Mouse (Mus musculus) liver, postnatal 0 days (tissue): Measurements from ENCODE around the gene Map4k4. TPM values are rescaled to one million over a fixed set of nuclear protein-coding genes. Genes with fewer than 3 reads are reported as not detected.

ENCODE experiments used
- ATAC-seq: fragments of 200-750 bp; cut with Nextera tagmentation; 2 replicates; pipeline ENCODE4 v1.8.0; 2017; ENCODE audit warnings: mild to moderate bottlenecking, moderate library complexity
- DNase-seq: peaks from one replicate; pipeline ENCODE4 v3.0.0-alpha.2; 2016
- H3K27ac ChIP-seq: fragments of 300-500 bp; sonication (generic); 2 replicates; pipeline ENCODE4 v1.5.1; 2014; ENCODE audit warnings: antibody characterized with exemption, moderate library complexity, mild to moderate bottlenecking, low read depth
- H3K27me3 ChIP-seq: fragments of 300-500 bp; sonication (generic); 2 replicates; pipeline ENCODE4 v1.6.1; 2014; ENCODE audit warnings: low read length, control low read depth, mixed read lengths; ENCODE audit not compliant: insufficient read depth
- H3K36me3 ChIP-seq: fragments of 300-500 bp; sonication (generic); replicated peaks from 2 replicates; pipeline ENCODE4 v1.6.1; 2014; ENCODE audit warnings: mild to moderate bottlenecking, control low read depth, low read length, moderate library complexity, mixed read lengths; ENCODE audit not compliant: insufficient read depth
- H3K4me1 ChIP-seq: fragments of 300-500 bp; sonication (generic); 2 replicates; pipeline ENCODE4 v1.6.1; 2014; ENCODE audit warnings: antibody characterized with exemption, mild to moderate bottlenecking, control low read depth; ENCODE audit not compliant: insufficient read depth
- H3K4me2 ChIP-seq: fragments of 300-500 bp; sonication (generic); 2 replicates; pipeline ENCODE4 v1.6.1; 2014; ENCODE audit warnings: low read depth, mild to moderate bottlenecking, low read length, moderate library complexity, mixed read lengths
- H3K4me3 ChIP-seq: fragments of 300-500 bp; sonication (generic); 2 replicates; pipeline ENCODE4 v1.5.1; 2014; ENCODE audit warnings: low read depth, low read length
- H3K9ac ChIP-seq: fragments of 300-500 bp; sonication (generic); replicated peaks from 2 replicates; pipeline ENCODE4 v1.6.1; 2014; ENCODE audit warnings: mild to moderate bottlenecking, moderate library complexity
- H3K9me3 ChIP-seq: fragments of 300-500 bp; sonication (generic); 2 replicates; pipeline ENCODE4 v1.6.1; 2016; ENCODE audit warnings: mild to moderate bottlenecking, control low read depth, low read length, mixed read lengths
- CTCF ChIP-seq: sonication (generic); IDR thresholded peaks from 2 replicates; pipeline ENCODE4 v1.5.1; 2016; ENCODE audit warnings: antibody characterized with exemption, low read depth
- EP300 ChIP-seq: IDR thresholded peaks from 2 replicates; pipeline ENCODE4 v1.6.1; 2016; ENCODE audit warnings: antibody characterized with exemption, low read depth, mild to moderate bottlenecking
- WGBS: fragments of 180-500 bp; shearing (Covaris S2); extraction: QIAGEN DNeasy Blood & Tissue Kit; methylation state at CpG from one replicate; pipeline ENCODE4 v1.1.7; 2014; ENCODE audit not compliant: insufficient replicate concordance; 5-methylcytosine and 5-hydroxymethylcytosine counted together
- polyA plus RNA-seq: library from polyadenylated mRNA; unstranded; fragments of >200 nt; fragmentation: Nextera tagmentation; extraction: Ambion mirVana; gene quantifications from 2 replicates; pipeline ENCODE4 v1.2.1, GENCODE M21; 2015

Gene Map4k4
- polyA plus RNA-seq, 1 experiment from 2014 or later, result 4.2 TPM

DNA sequence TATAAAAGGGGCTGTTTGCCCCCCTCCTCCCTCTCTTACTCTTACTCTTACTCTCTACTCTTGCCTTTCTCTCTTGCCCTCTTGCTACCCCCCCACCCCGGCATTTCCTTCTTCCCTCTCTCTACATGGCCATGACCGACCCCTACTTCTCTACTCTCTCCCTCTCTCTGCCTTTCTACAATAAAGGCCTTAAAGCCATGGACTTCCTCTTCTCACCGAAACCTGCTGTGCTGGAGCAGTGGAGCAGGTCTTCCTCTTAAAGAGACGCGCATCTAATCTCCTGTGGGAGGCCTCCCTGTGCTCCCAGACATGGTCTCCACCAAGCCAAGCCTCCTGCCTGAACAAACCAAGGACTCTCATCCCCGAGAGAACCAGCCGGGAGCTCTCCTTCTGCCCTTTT is 154.3 kb downstream of the Map4k4 start:
- peaks cover 20% of the 10 kb centered on the region for H3K4me1 ChIP-seq
- H3K9me3 ChIP-seq, result no peaks in the 10 kb centered on the region
- H3K4me2 ChIP-seq, result no peak overlapping the region
- 48% methylated on average over 7 of the region's 7 CpGs for WGBS
- H3K4me3 ChIP-seq, result no peak overlapping the region
- H3K27me3 ChIP-seq, result no peaks in the 10 kb centered on the region
- DNase-seq (no peak), ATAC-seq (no peak)
- no peak overlapping the region for H3K9ac ChIP-seq
- TF ChIP-seq CTCF (no peak), EP300 (no peak)
- no peaks in the 10 kb centered on the region for H3K36me3 ChIP-seq
- H3K27ac ChIP-seq, result no peak overlapping the region

DNA sequence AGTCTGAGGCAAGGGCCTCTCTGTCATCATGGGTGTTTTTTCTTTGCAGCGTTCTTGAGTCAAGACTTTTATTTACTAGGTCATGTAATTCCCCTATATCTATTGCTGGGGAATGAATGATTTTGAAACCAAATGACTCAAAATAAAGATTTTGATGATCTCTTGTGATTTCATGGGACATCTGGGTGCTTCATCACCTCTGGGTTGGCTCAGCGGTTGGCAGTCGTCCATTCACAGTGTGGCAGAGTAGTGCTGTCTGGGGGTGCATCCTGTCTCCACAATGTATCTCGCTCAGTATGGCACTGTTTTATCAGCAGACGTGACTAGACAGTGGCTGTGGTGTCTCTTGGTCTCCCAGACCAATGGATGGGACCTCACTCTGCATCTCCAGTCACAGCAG is 155.2 kb downstream of the Map4k4 start:
- Histone ChIP-seq H3K4me3 (no peak overlapping the region), H3K4me1 (peaks cover 22% of the 10 kb centered on the region), H3K9ac (no peak overlapping the region), H3K4me2 (no peak overlapping the region), H3K9me3 (no peaks in the 10 kb centered on the region), H3K36me3 (no peaks in the 10 kb centered on the region), H3K27ac (no peak overlapping the region), H3K27me3 (no peaks in the 10 kb centered on the region)
- DNase-seq (no peak), ATAC-seq (no peak)
- TF ChIP-seq CTCF (no peak), EP300 (no peak)
- 71% methylated on average over 5 of the region's 5 CpGs for WGBS

DNA sequence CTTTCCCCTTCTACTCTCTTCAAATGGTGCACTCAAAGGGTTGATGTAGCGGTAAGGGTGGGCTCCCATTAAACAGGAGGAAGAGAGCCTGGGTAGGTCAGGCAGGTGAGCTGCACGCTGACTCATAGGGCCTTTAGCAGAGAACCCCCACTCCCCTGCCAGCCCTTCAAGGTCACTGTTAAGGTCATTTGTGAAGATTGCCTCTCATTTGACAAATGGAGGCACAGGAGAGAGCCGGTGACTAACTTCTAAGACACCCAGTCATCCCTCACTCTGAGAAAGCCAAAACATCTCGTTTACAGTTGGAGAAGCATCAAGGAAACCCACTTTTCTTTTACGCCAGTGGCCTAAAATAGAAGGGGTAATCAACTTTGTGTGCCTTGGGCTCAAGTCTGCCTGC is 156.6 kb downstream of the Map4k4 start:
- 72% methylated on average over 5 of the region's 5 CpGs for WGBS
- 0 out of 2 replicates have a peak overlapping the region, but pooled peaks have one; percentile 22 for H3K27ac ChIP-seq
- H3K9ac ChIP-seq, result no peak overlapping the region
- no peaks in the 10 kb centered on the region for H3K36me3 ChIP-seq
- DNase-seq (no peak), ATAC-seq (no peak)
- peaks cover 19% of the 10 kb centered on the region for H3K4me1 ChIP-seq
- no peak for TF ChIP-seq CTCF
- TF ChIP-seq EP300, result no peak
- no peak overlapping the region for H3K4me2 ChIP-seq
- H3K27me3 ChIP-seq, result no peaks in the 10 kb centered on the region
- no peaks in the 10 kb centered on the region for H3K9me3 ChIP-seq
- no peak overlapping the region for H3K4me3 ChIP-seq

DNA sequence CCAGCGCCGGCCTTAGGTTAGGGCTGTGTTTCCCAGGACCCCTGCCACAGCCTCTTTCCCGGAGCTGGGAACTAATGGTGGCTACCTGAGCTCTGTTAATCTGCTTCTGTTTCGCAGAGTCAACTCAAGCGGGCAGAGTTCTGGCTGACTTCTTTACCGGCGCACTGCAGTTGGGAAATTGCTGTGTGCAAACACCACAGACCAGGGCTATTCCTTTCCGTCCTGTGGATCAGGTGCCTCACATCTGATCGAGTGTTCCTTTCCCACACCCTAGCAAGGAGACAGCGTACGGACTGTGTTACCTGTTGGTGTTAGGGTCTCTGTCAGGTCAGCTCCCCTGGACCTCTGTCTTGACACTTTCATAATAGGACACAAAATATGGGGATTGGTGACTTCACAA is 157.3 kb downstream of the Map4k4 start:
- no peak for TF ChIP-seq EP300
- no peak for TF ChIP-seq CTCF
- no peak overlapping the region for H3K4me3 ChIP-seq
- H3K27me3 ChIP-seq, result no peaks in the 10 kb centered on the region
- ATAC-seq, result peak; percentile 57
- 48% methylated on average over 11 of the region's 11 CpGs for WGBS
- H3K9me3 ChIP-seq, result no peaks in the 10 kb centered on the region
- H3K9ac ChIP-seq, result no peak overlapping the region
- no peak for DNase-seq
- peak overlapping the region; percentile 22; the same call in 1 of the 2 replicates for H3K27ac ChIP-seq
- H3K36me3 ChIP-seq, result no peaks in the 10 kb centered on the region
- peak overlapping the region; percentile 18; the same call in 1 of the 2 replicates for H3K4me2 ChIP-seq
- peaks cover 19% of the 10 kb centered on the region for H3K4me1 ChIP-seq

DNA sequence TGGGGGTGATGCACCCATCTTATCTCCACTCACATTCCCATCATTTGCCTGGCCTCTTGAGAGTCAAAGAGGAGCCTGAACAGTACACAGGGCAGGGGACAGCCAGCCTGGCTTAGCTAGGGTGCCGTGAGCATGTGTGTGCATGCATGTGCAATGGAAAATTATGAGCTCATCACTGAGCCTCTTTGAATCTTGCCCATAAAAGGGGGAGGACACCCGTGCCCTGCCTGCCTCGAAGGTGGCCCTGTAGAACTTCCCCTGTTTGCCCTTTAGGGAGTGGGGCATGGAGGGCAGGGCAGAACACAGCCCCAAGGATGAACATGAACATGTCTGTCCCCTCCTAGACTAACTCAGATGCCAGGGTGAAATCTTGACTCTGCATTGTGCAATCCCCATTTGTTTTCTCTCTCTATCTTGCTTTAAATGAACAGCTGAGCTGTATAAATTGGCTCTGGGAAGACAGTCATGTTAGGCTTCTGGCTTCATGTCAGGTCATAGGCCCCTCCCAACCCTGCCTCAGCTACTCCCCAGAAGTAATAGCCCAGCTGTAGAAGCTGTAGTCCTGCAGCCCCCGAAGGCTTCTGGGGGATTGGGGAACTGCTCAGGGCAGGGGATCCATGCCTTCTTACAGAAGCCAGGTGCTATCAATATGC is 158.5 kb downstream of the Map4k4 start:
- DNase-seq (no peak), ATAC-seq (no peak)
- WGBS, result 46% methylated on average over 4 of the region's 4 CpGs
- TF ChIP-seq CTCF (no peak), EP300 (no peak)
- Histone ChIP-seq H3K27me3 (no peaks in the 10 kb centered on the region), H3K36me3 (no peaks in the 10 kb centered on the region), H3K9ac (no peak overlapping the region), H3K9me3 (no peaks in the 10 kb centered on the region), H3K27ac (no peak overlapping the region), H3K4me3 (no peak overlapping the region), H3K4me1 (peaks cover 19% of the 10 kb centered on the region), H3K4me2 (no peak overlapping the region)

DNA sequence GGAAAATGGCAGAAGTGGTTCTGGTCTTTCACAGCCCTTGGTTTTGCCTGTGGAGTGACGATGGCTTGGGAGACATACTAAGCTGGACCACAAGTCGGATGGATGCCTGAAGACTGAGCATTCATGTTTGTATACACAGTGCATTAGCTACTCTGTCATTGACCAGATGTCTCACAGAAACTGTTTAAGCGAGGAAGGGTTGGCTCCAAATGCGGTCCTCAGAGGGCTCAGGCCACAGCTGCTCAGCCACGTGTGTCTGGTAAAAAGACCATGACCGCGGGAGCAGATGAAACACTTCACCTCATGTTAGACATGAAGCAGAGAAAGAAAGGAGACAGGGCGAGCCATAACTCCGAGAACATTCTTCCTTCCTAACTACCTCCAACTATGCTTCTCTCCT is 160.6 kb downstream of the Map4k4 start:
- Histone ChIP-seq H3K9me3 (no peaks in the 10 kb centered on the region), H3K9ac (no peak overlapping the region), H3K4me3 (no peak overlapping the region), H3K36me3 (no peaks in the 10 kb centered on the region), H3K27ac (no peak overlapping the region), H3K4me2 (no peak overlapping the region), H3K4me1 (peaks cover 19% of the 10 kb centered on the region), H3K27me3 (0 out of 2 replicates have a peak, but pooled peaks cover 2% of the 10 kb centered on the region)
- DNase-seq, result no peak
- TF ChIP-seq CTCF (no peak), EP300 (no peak)
- no peak for ATAC-seq
- WGBS, result 79% methylated on average over 9 of the region's 9 CpGs
